Mouse (Mus musculus) A20 (cell line): ENCODE measurements around the gene Tbrg1.

Experiments used
- DNase-seq: peaks from one replicate; pipeline ENCODE4 v3.0.0-alpha.2; 2011; ENCODE audit warnings: low read depth, low spot score

Gene Tbrg1

GRCm38 (mm10) chr9:37629941-37630340 lies 27.2 kb downstream of the Tbrg1 start:
- DNase-seq: no peak

- DNase-seq: no peak
Observed at GRCm38 (mm10) chr9:37628581-37628980, 28.5 kb downstream of the Tbrg1 start.

- no peak for DNase-seq
Observed at GRCm38 (mm10) chr9:37627263-37627662, 29.8 kb downstream of the Tbrg1 start.

- DNase-seq: peak; percentile 49
Observed at GRCm38 (mm10) chr9:37626103-37626567, 31.0 kb downstream of the Tbrg1 start.

GRCm38 (mm10) chr9:37625641-37626040 lies 31.5 kb downstream of the Tbrg1 start:
- no peak for DNase-seq

GRCm38 (mm10) chr9:37625129-37625528 lies 32.0 kb downstream of the Tbrg1 start:
- peak; percentile 55 for DNase-seq

- no peak for DNase-seq
Observed at GRCm38 (mm10) chr9:37624502-37624901, 32.6 kb downstream of the Tbrg1 start.

GRCm38 (mm10) chr9:37623981-37624380 lies 33.1 kb downstream of the Tbrg1 start:
- no peak for DNase-seq

- no peak for DNase-seq
Observed at GRCm38 (mm10) chr9:37621290-37621689, 35.8 kb downstream of the Tbrg1 start.

- DNase-seq: peak; percentile 64
Observed at GRCm38 (mm10) chr9:37616770-37617169, 40.3 kb downstream of the Tbrg1 start.

- no peak for DNase-seq
Observed at GRCm38 (mm10) chr9:37615220-37615619, 41.9 kb downstream of the Tbrg1 start.

- DNase-seq: no peak
Observed at GRCm38 (mm10) chr9:37614316-37614715, 42.8 kb downstream of the Tbrg1 start.

GRCm38 (mm10) chr9:37613911-37614280 lies 43.2 kb downstream of the Tbrg1 start:
- DNase-seq: no peak

- peak; percentile 94 for DNase-seq
Observed at GRCm38 (mm10) chr9:37613182-37613910, 43.8 kb downstream of the Tbrg1 start, which contains the start of gene Spa17. Gene Spa17 (minus strand): TSS chr9:37613722.

GRCm38 (mm10) chr9:37609558-37609957 lies 47.6 kb downstream of the Tbrg1 start:
- DNase-seq: no peak

- DNase-seq: no peak
Observed at GRCm38 (mm10) chr9:37605089-37605488, 52.0 kb downstream of the Tbrg1 start.

GRCm38 (mm10) chr9:37600538-37601205 lies 56.4 kb downstream of the Tbrg1 start:
- DNase-seq: no peak
